Mouse (Mus musculus) lung, postnatal 0 days (tissue): ENCODE data around the gene Krt7.

Source experiments
- CTCF ChIP-seq: IDR thresholded peaks from 2 replicates; pipeline ENCODE4 v1.5.1; 2016; ENCODE audit warnings: antibody characterized with exemption, mild to moderate bottlenecking
- EP300 ChIP-seq: IDR thresholded peaks from 2 replicates; pipeline ENCODE4 v1.6.1; 2016; ENCODE audit warnings: antibody characterized with exemption, mild to moderate bottlenecking, control low read depth

DNA sequence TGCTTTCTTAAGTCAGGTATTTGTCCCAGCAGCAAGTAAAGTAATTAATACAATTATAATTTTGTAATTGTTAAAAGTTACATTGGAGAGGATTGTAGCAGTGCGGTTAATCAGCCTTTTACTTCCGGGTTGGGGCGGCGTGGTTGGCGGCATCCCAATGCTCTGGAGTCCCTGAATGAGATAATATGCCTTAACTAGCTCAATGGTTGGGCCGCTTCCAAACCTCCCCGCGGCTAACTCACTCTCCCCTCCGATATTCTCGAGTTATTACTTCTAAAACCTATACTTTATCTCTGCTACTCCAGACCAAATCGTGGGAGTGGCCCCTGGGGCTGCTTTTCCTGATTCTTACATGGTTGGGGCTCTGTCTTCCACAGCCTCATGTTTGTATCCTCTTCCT lies 35.7 kb downstream of the Krt7 start:
- TF ChIP-seq CTCF (no peak), EP300 (no peak)
